Comparison of ENCODE assay signal across 18 mouse cellular contexts in genomic region chr7:67728809-67729208, GRCm38 (mm10).
"Had no signal": no experiment of that assay in that cellular context is flagged by ENCODE, and none has a peak within 500 bp of the region (broad histone marks: within the 10 kb centered on the region; RNA-seq: fewer than 3 reads in every experiment).

No protein-coding gene starts in this region.

- H3K27ac ChIP-seq: liver, embryonic 13.5 days; liver, embryonic 15.5 days; lung, embryonic 15.5 days; midbrain, embryonic 10.5 days; midbrain, embryonic 12.5 days; neural tube, embryonic 13.5 days; neural tube, embryonic 15.5 days had no signal

- H3K4me3 ChIP-seq: liver, embryonic 13.5 days; liver, embryonic 15.5 days; lung, embryonic 15.5 days; midbrain, embryonic 10.5 days; midbrain, embryonic 12.5 days; myocyte; neural tube, embryonic 13.5 days; neural tube, embryonic 15.5 days had no signal

- DNase-seq: liver, embryonic 13.5 days; liver, postnatal 0 days; midbrain, embryonic 14.5 days; retina, postnatal 1 day; right cerebral cortex, adult 18-20 months; right cerebral cortex, postnatal 25 days; right cerebral cortex, postnatal 4 days; spleen, adult 18-20 months; thymus, adult 18-20 months; thymus, postnatal 14 days; thymus, postnatal 36 days had no signal
